Mouse (Mus musculus): ENCODE data around the gene Flvcr2. TPM values are rescaled to one million over a fixed set of nuclear protein-coding genes. Genes with fewer than 3 reads are reported as not detected.
A peak's percentile ranks its signal among the peaks of the same experiment; 100 is the strongest.

The Flvcr2 gene
- total and polyA plus RNA-seq, 3 experiments, result 2.0 to 3.4 (median 2.1) TPM

DNA sequence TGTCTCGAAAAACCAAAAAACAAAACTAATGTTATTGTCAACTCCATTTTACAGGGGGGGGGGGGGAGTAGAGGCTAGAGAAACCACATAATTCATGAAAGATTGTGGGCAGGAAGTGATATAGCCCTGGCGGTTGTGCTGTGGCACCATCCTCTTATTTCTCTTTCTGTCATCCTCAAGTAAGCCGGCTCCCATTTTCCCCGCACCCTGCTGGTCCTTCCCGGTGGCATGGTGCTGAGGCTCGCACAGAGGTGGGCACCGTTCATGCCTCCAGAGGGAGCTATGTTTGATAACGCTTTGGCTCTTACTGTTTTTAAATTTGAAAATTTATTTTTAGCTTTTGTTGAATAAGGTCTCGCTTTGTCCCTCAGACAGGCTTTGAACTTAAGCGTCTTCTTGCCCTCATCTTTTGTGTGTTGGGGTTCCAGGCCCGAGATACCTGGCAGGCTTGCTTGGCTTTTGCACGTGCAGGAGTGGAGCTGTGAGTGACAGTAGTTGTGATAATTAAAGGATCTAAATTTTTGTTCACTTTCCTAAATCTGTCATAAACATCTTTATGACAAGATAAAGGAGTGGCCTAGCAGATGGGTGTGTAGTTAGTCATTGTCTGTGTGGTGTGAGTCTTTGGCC lies 93.1 kb downstream of the Flvcr2 start:
- Histone ChIP-seq H3K4me1 (ENCODE audit: control insufficient read depth, insufficient read depth, low read length) (no peaks in the 10 kb centered on the region), H3K36me3 (ENCODE audit: control insufficient read depth, insufficient read depth, low read length) (no peaks in the 10 kb centered on the region), H3K4me3 (no peak overlapping the region), H3K79me2 (replicated peaks; ENCODE audit: control insufficient read depth, insufficient read depth, low read length) (no peaks in the 10 kb centered on the region; the same call in 1 of the 2 replicates), H3K27ac (no peak overlapping the region), H3K27me3 (ENCODE audit: control insufficient read depth, insufficient read depth, low read length) (no peaks in the 10 kb centered on the region), H3K9ac (ENCODE audit: low read depth, low read length) (no peak overlapping the region)
- 87% methylated on average over 12 of the region's 12 CpGs for WGBS
- TF ChIP-seq EP300 (IDR thresholded peaks at IDR 0.05; ENCODE audit: insufficient read depth, low read depth, low read length), result no peak
- TF ChIP-seq CTCF (IDR thresholded peaks at IDR 0.05), result no peak
- no peak for TF ChIP-seq POLR2A (IDR thresholded peaks at IDR 0.05; ENCODE audit: insufficient read depth, low read depth, low read length)
- intact Hi-C loops (cut with DNase I), result no loop called here
- DNase-seq, result no peak

GRCm38 (mm10) chr12:85848164-85848958 lies 102.0 kb downstream of the Flvcr2 start:
- peak; percentile 79 for TF ChIP-seq CTCF (IDR thresholded peaks at IDR 0.05)
- no peak for TF ChIP-seq POLR2A (IDR thresholded peaks at IDR 0.05; ENCODE audit: insufficient read depth, low read depth, low read length)
- TF ChIP-seq EP300 (IDR thresholded peaks at IDR 0.05; ENCODE audit: insufficient read depth, low read depth, low read length), result peak; percentile 61; the same call in 1 of the 2 replicates
- Histone ChIP-seq H3K27me3 (ENCODE audit: control insufficient read depth, insufficient read depth, low read length) (no peaks in the 10 kb centered on the region), H3K36me3 (ENCODE audit: control insufficient read depth, insufficient read depth, low read length) (no peaks in the 10 kb centered on the region), H3K27ac (no peak overlapping the region), H3K4me1 (ENCODE audit: control insufficient read depth, insufficient read depth, low read length) (no peaks in the 10 kb centered on the region), H3K79me2 (replicated peaks; ENCODE audit: control insufficient read depth, insufficient read depth, low read length) (no peaks in the 10 kb centered on the region), H3K9ac (ENCODE audit: low read depth, low read length) (no peak overlapping the region), H3K4me3 (no peak overlapping the region)
- intact Hi-C loops (cut with DNase I), result loop anchor here (1.0 kb wide), 1 partner anchor 231 kb away; the partner anchor contains the start of gene Tgfb3
- peak; percentile 37 to 45 for DNase-seq
- 80% methylated on average over 7 of the region's 7 CpGs for WGBS

DNA sequence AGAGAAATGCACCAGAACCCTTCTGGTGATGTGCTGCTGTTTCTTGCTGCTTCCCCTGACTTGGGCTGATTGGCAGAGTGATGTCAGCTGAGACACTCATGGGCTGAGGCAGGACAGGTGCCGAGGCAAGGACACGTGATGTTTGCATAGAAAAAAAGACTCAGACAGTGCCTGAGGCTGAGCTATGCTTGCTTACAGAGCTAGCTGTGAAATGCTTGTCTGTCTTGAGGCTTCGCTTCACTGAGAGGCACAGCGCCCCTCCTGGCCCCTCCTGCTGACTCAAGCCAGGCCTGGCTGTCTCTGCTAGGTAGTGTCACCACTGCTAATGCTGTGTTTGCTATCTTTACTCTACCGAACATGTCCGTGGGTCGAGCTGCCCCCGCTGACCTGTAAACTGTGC lies 104.3 kb downstream of the Flvcr2 start:
- TF ChIP-seq EP300 (IDR thresholded peaks at IDR 0.05; ENCODE audit: insufficient read depth, low read depth, low read length), result no peak
- TF ChIP-seq POLR2A (IDR thresholded peaks at IDR 0.05; ENCODE audit: insufficient read depth, low read depth, low read length), result no peak
- TF ChIP-seq CTCF (IDR thresholded peaks at IDR 0.05), result no peak
- H3K27me3 ChIP-seq (ENCODE audit: control insufficient read depth, insufficient read depth, low read length), result no peaks in the 10 kb centered on the region
- intact Hi-C loops (cut with DNase I), result no loop called here
- H3K4me1 ChIP-seq (ENCODE audit: control insufficient read depth, insufficient read depth, low read length), result no peaks in the 10 kb centered on the region
- no peak overlapping the region for H3K9ac ChIP-seq (ENCODE audit: low read depth, low read length)
- H3K27ac ChIP-seq, result no peak overlapping the region
- no peak overlapping the region for H3K4me3 ChIP-seq
- H3K36me3 ChIP-seq (ENCODE audit: control insufficient read depth, insufficient read depth, low read length), result no peaks in the 10 kb centered on the region
- WGBS, result 80% methylated on average over 8 of the region's 8 CpGs
- no peak for DNase-seq
- H3K79me2 ChIP-seq (replicated peaks; ENCODE audit: control insufficient read depth, insufficient read depth, low read length), result no peaks in the 10 kb centered on the region

DNA sequence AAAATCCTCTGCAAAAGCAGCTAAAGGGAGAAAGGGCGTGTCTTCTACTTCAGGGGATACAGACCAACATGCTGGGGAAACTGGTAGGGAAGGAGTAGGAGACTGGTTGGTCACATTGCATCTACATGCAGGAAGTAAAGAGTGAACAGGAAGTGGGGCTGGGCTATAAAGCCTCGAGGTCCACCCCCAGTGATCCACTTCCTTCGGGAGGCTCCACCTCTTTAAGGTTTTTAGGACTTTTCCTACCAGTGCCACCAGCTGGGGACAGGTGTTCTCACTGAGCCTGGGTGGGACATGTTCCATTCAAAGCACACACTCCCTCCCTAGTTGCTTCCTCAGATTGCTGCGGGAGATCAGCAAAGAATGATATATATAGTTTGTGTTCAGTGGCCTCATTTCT lies 107.5 kb downstream of the Flvcr2 start:
- no peak for DNase-seq
- Histone ChIP-seq H3K27me3 (ENCODE audit: control insufficient read depth, insufficient read depth, low read length) (no peaks in the 10 kb centered on the region), H3K4me3 (no peak overlapping the region), H3K27ac (no peak overlapping the region), H3K4me1 (ENCODE audit: control insufficient read depth, insufficient read depth, low read length) (no peaks in the 10 kb centered on the region), H3K36me3 (ENCODE audit: control insufficient read depth, insufficient read depth, low read length) (no peaks in the 10 kb centered on the region), H3K9ac (ENCODE audit: low read depth, low read length) (no peak overlapping the region), H3K79me2 (replicated peaks; ENCODE audit: control insufficient read depth, insufficient read depth, low read length) (no peaks in the 10 kb centered on the region)
- 68% methylated on average over 4 of the region's 4 CpGs for WGBS
- no peak for TF ChIP-seq POLR2A (IDR thresholded peaks at IDR 0.05; ENCODE audit: insufficient read depth, low read depth, low read length)
- no peak for TF ChIP-seq EP300 (IDR thresholded peaks at IDR 0.05; ENCODE audit: insufficient read depth, low read depth, low read length)
- no peak for TF ChIP-seq CTCF (IDR thresholded peaks at IDR 0.05)
- intact Hi-C loops (cut with DNase I), result no loop called here

DNA sequence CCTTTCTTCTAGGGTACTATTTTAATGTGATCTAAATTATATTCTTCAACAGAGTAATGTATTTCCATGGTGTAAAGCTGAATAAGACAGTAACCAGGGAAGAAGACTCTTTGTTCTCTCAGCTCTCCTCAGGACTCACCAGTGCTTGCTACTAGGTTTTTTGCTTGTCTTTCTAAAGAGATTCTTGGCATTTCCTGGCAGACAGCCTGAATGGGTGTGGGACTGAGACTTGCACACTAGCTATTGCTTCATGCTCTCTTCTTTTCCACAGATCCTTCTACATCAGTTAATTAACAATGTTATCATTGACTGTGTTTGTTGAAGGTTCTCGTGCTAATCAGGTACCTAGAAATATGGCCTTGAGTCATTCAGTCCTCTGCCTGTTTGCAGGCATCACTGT lies 107.9 kb downstream of the Flvcr2 start:
- WGBS, result 63% methylated on average over 1 of the region's 1 CpGs
- TF ChIP-seq POLR2A (IDR thresholded peaks at IDR 0.05; ENCODE audit: insufficient read depth, low read depth, low read length) (no peak), EP300 (IDR thresholded peaks at IDR 0.05; ENCODE audit: insufficient read depth, low read depth, low read length) (no peak), CTCF (IDR thresholded peaks at IDR 0.05) (no peak)
- Histone ChIP-seq H3K27me3 (ENCODE audit: control insufficient read depth, insufficient read depth, low read length) (no peaks in the 10 kb centered on the region), H3K36me3 (ENCODE audit: control insufficient read depth, insufficient read depth, low read length) (no peaks in the 10 kb centered on the region), H3K4me3 (no peak overlapping the region), H3K79me2 (replicated peaks; ENCODE audit: control insufficient read depth, insufficient read depth, low read length) (no peaks in the 10 kb centered on the region), H3K9ac (ENCODE audit: low read depth, low read length) (no peak overlapping the region), H3K4me1 (ENCODE audit: control insufficient read depth, insufficient read depth, low read length) (peaks cover 3% of the 10 kb centered on the region), H3K27ac (no peak overlapping the region)
- intact Hi-C loops (cut with DNase I), result no loop called here
- DNase-seq, result no peak

GRCm38 (mm10) chr12:85857300-85857699 lies 111.0 kb downstream of the Flvcr2 start:
- H3K9ac ChIP-seq (ENCODE audit: low read depth, low read length), result no peak overlapping the region
- no peaks in the 10 kb centered on the region for H3K79me2 ChIP-seq (replicated peaks; ENCODE audit: control insufficient read depth, insufficient read depth, low read length)
- no peak overlapping the region for H3K27ac ChIP-seq
- TF ChIP-seq CTCF (IDR thresholded peaks at IDR 0.05) (no peak), POLR2A (IDR thresholded peaks at IDR 0.05; ENCODE audit: insufficient read depth, low read depth, low read length) (no peak), EP300 (IDR thresholded peaks at IDR 0.05; ENCODE audit: insufficient read depth, low read depth, low read length) (no peak)
- peaks cover 5% of the 10 kb centered on the region for H3K4me1 ChIP-seq (ENCODE audit: control insufficient read depth, insufficient read depth, low read length)
- no peak overlapping the region for H3K4me3 ChIP-seq
- no peak for DNase-seq
- WGBS, result 90% methylated on average over 7 of the region's 7 CpGs
- no peaks in the 10 kb centered on the region for H3K27me3 ChIP-seq (ENCODE audit: control insufficient read depth, insufficient read depth, low read length)
- intact Hi-C loops (cut with DNase I), result no loop called here
- no peaks in the 10 kb centered on the region for H3K36me3 ChIP-seq (ENCODE audit: control insufficient read depth, insufficient read depth, low read length)

Measured in heart, adult 2 months (tissue).